Mouse (Mus musculus) intestine, postnatal 0 days (tissue): ENCODE data around the gene Gnas. TPM values are rescaled to one million over a fixed set of nuclear protein-coding genes. Genes with fewer than 3 reads are reported as not detected.

Experiments used
- ATAC-seq: fragments of 200-750 bp; cut with Nextera tagmentation; 2 replicates; pipeline ENCODE4 v1.8.0; 2017; ENCODE audit warnings: mild to moderate bottlenecking, moderate TSS enrichment, moderate library complexity
- H3K27ac ChIP-seq: fragments of 300-500 bp; sonication (generic); 2 replicates; pipeline ENCODE4 v1.5.1; 2014; ENCODE audit warnings: mild to moderate bottlenecking, low read depth, low read length, moderate library complexity
- H3K27me3 ChIP-seq: fragments of 300-500 bp; sonication (generic); replicated peaks from 2 replicates; pipeline ENCODE4 v1.6.1; 2014; ENCODE audit warnings: low read length, mixed read lengths; ENCODE audit not compliant: control insufficient read depth, insufficient read depth
- H3K36me3 ChIP-seq: fragments of 300-500 bp; sonication (generic); 2 replicates; pipeline ENCODE4 v1.6.1; 2014; ENCODE audit warnings: mild to moderate bottlenecking, moderate library complexity; ENCODE audit not compliant: control insufficient read depth, insufficient read depth
- H3K4me1 ChIP-seq: fragments of 300-500 bp; sonication (generic); replicated peaks from 2 replicates; pipeline ENCODE4 v1.6.1; 2014; ENCODE audit warnings: antibody characterized with exemption, low read length, mixed read lengths; ENCODE audit not compliant: control insufficient read depth, insufficient read depth
- H3K4me2 ChIP-seq: fragments of 300-500 bp; sonication (generic); replicated peaks from 2 replicates; pipeline ENCODE4 v1.6.1; 2014; ENCODE audit warnings: low read depth, mild to moderate bottlenecking, moderate library complexity
- H3K4me3 ChIP-seq: fragments of 300-500 bp; sonication (generic); 2 replicates; pipeline ENCODE4 v1.5.1; 2014; ENCODE audit warnings: low read depth, low read length
- H3K9ac ChIP-seq: fragments of 300-500 bp; sonication (generic); 2 replicates; pipeline ENCODE4 v1.6.1; 2014; ENCODE audit warnings: mild to moderate bottlenecking, low read depth, low read length
- H3K9me3 ChIP-seq: fragments of 300-500 bp; sonication (generic); 2 replicates; pipeline ENCODE4 v1.6.1; 2016; ENCODE audit warnings: mixed run types; ENCODE audit not compliant: control insufficient read depth
- CTCF ChIP-seq: sonication (generic); IDR thresholded peaks from 2 replicates; pipeline ENCODE4 v1.5.1; 2016; ENCODE audit warnings: low read depth, mild to moderate bottlenecking, control low read depth, antibody characterized with exemption, moderate library complexity
- WGBS: fragments of 180-500 bp; shearing (Covaris S2); extraction: QIAGEN DNeasy Blood & Tissue Kit; methylation state at CpG from one replicate; pipeline ENCODE4 v1.1.7; 2014; 5-methylcytosine and 5-hydroxymethylcytosine counted together
- polyA plus RNA-seq: library from polyadenylated mRNA; unstranded; fragments of >200 nt; fragmentation: Nextera tagmentation; extraction: Ambion mirVana; gene quantifications from 2 replicates; pipeline ENCODE4 v1.2.1, GENCODE M21; 2015

The Gnas gene
- polyA plus RNA-seq, 1 experiment from 2014 or later = 705 TPM

- no peaks in the 10 kb centered on the region for H3K4me1 ChIP-seq
- peaks cover 36% of the 10 kb centered on the region for H3K27me3 ChIP-seq
- TF ChIP-seq CTCF = no peak
- no peak overlapping the region for H3K9ac ChIP-seq
- no peaks in the 10 kb centered on the region for H3K36me3 ChIP-seq
- no peak for ATAC-seq
- H3K4me2 ChIP-seq = peak overlapping the region; percentile 47
- H3K4me3 ChIP-seq = peak overlapping the region; percentile 24; the same call in 1 of the 2 replicates
- peaks cover 7% of the 10 kb centered on the region; the same call in 1 of the 2 replicates for H3K9me3 ChIP-seq
- 58% methylated on average over 27 of the region's 27 CpGs for WGBS
- no peak overlapping the region; the same call in 1 of the 2 replicates for H3K27ac ChIP-seq
Measured at GRCm38 (mm10) chr2:174300186-174300585, 16.1 kb downstream of the Gnas start.

- 64% methylated on average over 22 of the region's 22 CpGs for WGBS
- no peak overlapping the region for H3K9ac ChIP-seq
- peak overlapping the region; percentile 24; the same call in 1 of the 2 replicates for H3K4me3 ChIP-seq
- peak overlapping the region; percentile 47; the same call in 1 of the 2 replicates for H3K4me2 ChIP-seq
- H3K27ac ChIP-seq = no peak overlapping the region
- no peaks in the 10 kb centered on the region for H3K4me1 ChIP-seq
- peaks cover 36% of the 10 kb centered on the region for H3K27me3 ChIP-seq
- no peak for ATAC-seq
- H3K9me3 ChIP-seq = peaks cover 7% of the 10 kb centered on the region; the same call in 1 of the 2 replicates
- H3K36me3 ChIP-seq = no peaks in the 10 kb centered on the region
- no peak for TF ChIP-seq CTCF
Measured at GRCm38 (mm10) chr2:174300666-174301065, 16.5 kb downstream of the Gnas start.

DNA sequence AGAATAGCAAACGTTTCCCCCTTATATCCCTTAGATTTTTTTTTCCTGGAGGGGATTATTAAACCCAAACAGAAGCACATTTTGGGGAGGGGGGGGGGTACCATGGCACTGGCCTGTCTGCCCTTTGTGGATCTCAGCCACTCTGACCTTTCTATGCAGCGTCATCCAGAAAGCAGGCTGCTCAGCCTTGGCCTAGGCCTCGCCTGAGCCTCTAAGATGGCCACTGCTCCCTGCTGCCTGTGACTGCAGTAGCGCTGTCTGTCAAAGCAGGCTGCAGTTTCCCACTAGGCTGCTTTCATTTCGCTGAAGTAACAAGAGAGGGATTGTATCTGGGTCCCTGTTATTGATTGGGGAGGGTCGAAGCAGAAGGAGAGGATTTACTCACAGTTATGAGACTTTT lies 18.4 kb downstream of the Gnas start:
- no peak overlapping the region for H3K27ac ChIP-seq
- no peak overlapping the region for H3K9ac ChIP-seq
- TF ChIP-seq CTCF = no peak
- H3K4me2 ChIP-seq = no peak overlapping the region
- H3K27me3 ChIP-seq = peaks cover 31% of the 10 kb centered on the region
- no peaks in the 10 kb centered on the region for H3K4me1 ChIP-seq
- ATAC-seq = no peak
- H3K4me3 ChIP-seq = no peak overlapping the region
- WGBS = 62% methylated on average over 6 of the region's 6 CpGs
- peaks cover 7% of the 10 kb centered on the region; the same call in 1 of the 2 replicates for H3K9me3 ChIP-seq
- no peaks in the 10 kb centered on the region for H3K36me3 ChIP-seq

GRCm38 (mm10) chr2:174305646-174306045 lies 21.5 kb downstream of the Gnas start:
- Histone ChIP-seq H3K36me3 (no peaks in the 10 kb centered on the region), H3K27me3 (peaks cover 4% of the 10 kb centered on the region; the same call in 1 of the 2 replicates), H3K4me2 (no peak overlapping the region), H3K27ac (no peak overlapping the region), H3K4me3 (no peak overlapping the region), H3K9ac (no peak overlapping the region), H3K4me1 (no peaks in the 10 kb centered on the region), H3K9me3 (no peaks in the 10 kb centered on the region)
- no peak for TF ChIP-seq CTCF
- 33% methylated on average over 5 of the region's 5 CpGs for WGBS
- no peak for ATAC-seq

GRCm38 (mm10) chr2:174307903-174308302 lies 23.8 kb downstream of the Gnas start:
- TF ChIP-seq CTCF = peak; percentile 47
- no peaks in the 10 kb centered on the region for H3K27me3 ChIP-seq
- H3K9ac ChIP-seq = no peak overlapping the region
- no peak for ATAC-seq
- WGBS = 56% methylated on average over 3 of the region's 3 CpGs
- H3K4me1 ChIP-seq = no peaks in the 10 kb centered on the region
- no peak overlapping the region for H3K4me2 ChIP-seq
- no peaks in the 10 kb centered on the region for H3K9me3 ChIP-seq
- no peaks in the 10 kb centered on the region for H3K36me3 ChIP-seq
- H3K27ac ChIP-seq = no peak overlapping the region
- H3K4me3 ChIP-seq = no peak overlapping the region

GRCm38 (mm10) chr2:174310913-174311514 lies 26.9 kb downstream of the Gnas start:
- ATAC-seq = no peak

More at GRCm38 (mm10) chr2:174310913-174311514, 26.9 kb downstream of the Gnas start:
- no peak overlapping the region for H3K9ac ChIP-seq
- peak; percentile 79 for TF ChIP-seq CTCF
- no peaks in the 10 kb centered on the region for H3K4me1 ChIP-seq
- no peak overlapping the region for H3K4me2 ChIP-seq
- H3K36me3 ChIP-seq = no peaks in the 10 kb centered on the region
- H3K27me3 ChIP-seq = no peaks in the 10 kb centered on the region
- H3K27ac ChIP-seq = no peak overlapping the region
- 18% methylated on average over 7 of the region's 7 CpGs for WGBS
- no peak overlapping the region for H3K4me3 ChIP-seq
- no peaks in the 10 kb centered on the region for H3K9me3 ChIP-seq
